Mouse (Mus musculus) urinary bladder, postnatal 10 days (tissue): ENCODE measurements around the gene Glrp1.

Source experiments
- DNase-seq: peaks from one replicate; pipeline ENCODE4 v3.0.0; 2022; ENCODE audit warnings: low spot score

Gene Glrp1

DNA sequence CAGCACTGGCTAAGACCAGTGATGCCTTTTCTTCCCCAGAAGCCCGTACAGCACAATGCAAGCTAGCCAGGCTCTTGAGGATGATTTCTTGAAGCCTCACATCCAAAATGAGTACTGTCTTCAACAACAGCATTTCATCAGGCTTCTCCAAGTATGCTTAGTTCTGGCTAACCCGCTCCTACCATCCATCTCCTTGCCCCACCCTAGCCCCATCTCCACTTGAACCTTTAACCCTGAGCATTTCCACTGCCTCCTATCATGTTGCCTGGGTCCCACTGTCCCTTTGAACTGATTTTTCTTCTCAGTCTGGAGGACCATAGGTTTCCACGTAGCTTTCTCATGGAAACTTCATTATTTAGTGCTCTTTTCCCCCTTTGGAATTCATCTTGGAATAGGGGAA, 17.5 kb downstream of the Glrp1 start:
- DNase-seq, result no peak

DNA sequence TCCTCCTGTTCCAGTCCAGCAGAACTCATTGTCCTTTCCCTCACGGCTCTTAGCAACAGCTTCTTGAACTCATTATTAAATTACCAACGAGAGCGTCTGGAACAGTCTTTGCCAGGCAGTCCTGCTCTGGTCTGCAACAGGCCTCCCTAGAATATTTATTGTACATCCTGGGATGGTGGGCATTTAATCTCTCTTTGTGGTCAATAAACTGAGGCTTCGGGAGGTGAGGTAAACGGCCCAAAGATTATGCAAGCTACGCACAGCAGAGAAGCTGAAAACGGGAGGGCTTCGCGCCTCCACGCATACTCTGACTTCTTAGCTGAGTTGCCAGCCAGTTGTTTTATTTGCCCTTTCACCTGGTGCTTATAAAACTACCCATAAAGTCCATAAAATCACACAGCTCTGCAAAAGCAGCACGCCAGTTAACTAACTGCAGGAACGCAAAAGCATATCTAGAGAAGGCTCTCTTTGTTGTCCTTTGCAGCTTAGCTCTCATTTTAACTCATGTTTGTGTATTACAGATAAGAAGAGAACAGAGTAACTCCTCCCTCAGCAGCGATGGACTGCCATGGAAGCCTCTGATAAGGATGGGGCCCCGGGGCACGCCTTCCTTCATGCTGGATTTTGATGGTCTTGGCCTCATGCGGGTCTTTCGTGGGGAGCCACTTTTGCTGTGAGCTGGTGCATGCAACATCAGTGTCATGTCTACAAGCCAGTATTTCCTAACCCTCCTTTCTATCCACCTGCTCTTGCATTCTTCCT, 18.1 kb downstream of the Glrp1 start:
- no peak for DNase-seq

DNA sequence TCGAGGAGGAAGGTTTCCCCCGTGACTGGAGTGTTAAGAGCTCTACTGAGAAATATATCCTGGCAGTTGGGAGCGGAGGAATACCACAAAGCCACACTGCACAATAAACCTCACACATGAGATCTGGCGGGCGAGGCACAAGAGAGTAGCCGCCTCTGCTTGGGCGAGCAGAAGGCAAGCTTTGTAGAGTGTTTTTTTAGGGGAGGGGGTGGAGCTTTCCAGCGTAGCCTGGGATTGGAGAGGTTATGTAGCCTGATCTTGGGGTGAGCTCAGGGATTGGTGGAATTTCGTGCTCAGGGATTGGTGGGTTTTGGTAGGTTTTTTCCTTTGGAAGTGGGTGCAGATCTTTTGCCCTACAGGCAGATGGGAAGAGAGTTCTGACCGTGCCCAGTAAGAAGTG, 19.7 kb downstream of the Glrp1 start:
- no peak for DNase-seq

DNA sequence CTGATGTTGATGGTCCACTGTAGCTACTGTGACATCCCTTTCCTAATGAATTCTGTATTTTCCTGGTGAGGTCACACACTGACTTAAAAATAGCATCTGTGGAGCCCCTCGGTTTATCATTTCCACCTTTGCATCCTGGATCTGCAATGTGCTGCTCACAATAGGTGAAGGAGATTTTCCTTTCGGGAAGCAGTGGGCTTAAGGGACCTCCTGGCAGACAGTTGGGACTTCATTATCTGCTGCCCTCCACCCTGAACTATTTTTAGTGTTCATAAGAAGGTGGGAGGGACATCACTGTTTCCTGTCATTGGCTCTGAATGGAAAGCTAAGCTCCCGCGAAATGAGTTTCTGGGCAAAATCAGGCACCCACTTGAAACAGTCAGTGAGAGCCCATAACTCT, 20.9 kb downstream of the Glrp1 start:
- no peak for DNase-seq

DNA sequence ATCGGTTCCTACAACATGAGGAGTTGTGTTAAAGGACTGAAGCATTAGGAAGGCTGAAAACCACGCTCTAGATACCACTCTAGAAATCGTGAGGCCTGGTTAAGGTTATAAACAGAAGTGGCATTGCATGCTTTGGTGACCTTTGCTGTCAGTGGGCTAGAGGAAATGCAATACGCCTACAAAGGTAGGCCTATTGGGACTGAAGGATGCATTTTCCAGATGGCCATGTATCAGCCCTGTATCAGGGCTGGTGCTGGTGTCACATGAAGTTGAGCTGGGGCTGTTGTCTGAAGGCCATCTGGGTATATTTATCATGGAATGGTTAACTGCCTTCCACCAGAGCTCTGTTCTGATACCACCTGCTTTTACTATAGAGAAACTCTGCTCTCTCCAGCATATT, 23.5 kb downstream of the Glrp1 start:
- DNase-seq, result no peak

DNA sequence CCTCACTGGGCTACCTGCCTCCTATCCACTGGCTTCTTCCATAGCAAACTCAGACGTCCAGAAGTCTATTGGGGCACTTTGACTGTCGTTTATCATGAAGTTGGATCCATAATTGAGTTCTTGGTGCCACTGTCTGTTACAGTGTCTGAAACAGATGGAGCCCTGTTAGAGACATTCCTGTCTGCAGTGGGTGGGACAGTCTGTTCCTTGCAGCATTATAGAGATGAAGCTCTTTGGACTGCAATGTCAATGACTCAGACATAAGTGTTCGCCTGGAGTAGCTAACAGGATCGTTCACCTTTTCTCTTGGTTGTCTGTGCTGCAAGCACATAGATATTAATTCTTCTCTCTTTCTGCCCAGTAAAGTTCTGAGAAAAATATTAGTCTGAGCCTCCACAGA, 25.8 kb downstream of the Glrp1 start:
- DNase-seq, result no peak

DNA sequence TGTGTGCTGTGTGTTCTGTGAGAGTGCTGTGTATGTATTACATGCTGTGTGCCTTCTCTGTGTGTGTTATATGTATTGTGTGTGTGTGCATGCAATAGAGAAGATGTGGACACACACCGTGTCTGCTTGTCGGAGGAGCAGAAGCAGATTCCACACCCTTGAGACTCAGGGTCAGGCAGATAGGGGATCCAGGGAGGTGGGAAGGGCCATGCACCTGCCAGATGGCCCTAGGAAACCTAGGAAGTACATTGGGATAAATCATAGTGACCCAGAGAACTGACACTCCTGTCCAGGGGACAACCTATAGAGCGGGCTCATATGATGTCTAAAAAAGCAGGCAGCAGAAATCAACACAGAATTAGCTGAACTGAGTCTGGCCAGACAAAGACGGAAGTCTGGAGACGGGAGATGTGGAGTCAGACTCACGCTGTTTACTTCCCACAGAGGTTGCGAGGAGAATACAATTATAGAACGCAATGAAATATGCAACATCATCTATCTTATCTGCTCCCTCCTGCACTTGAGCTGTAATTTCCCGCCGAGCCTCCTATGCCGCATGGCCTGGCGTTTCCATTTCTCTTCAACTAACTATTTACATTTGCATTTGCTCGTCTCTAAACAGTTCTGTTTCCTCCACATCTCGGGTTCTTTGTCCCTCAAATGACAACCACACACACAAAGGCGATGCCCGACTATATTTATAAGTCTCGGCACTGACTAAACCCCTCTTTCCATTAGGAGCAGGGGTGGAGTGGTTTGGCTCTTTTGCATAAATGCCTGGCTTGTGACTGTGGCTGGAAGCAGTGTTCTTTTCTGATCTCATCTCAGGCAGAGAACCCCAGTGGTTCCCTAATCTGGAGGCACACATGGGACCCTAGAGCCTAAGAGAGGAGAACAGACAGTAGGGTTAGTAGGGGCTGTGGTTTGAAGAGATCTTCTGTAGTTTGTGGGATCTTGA, 27.4 kb downstream of the Glrp1 start:
- DNase-seq, result no peak

DNA sequence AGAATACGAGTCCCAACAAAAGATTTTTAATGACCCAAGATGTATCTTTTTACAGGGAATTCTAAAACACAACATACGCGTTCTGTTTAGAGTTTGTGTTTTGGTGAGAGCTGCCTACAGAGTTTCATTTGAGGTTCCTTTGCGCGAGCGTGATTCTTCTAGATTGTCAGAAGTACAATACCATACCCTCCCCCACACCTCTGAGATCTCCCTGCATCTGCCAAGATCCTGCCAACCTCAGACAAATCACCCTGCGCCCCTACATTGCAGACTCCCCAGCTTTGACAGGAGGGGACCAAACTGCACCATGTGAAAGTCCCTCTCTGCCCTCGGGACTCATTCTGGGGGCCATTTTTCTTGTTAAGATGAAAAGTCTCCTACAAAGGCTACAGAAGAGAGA, 29.3 kb downstream of the Glrp1 start:
- no peak for DNase-seq

DNA sequence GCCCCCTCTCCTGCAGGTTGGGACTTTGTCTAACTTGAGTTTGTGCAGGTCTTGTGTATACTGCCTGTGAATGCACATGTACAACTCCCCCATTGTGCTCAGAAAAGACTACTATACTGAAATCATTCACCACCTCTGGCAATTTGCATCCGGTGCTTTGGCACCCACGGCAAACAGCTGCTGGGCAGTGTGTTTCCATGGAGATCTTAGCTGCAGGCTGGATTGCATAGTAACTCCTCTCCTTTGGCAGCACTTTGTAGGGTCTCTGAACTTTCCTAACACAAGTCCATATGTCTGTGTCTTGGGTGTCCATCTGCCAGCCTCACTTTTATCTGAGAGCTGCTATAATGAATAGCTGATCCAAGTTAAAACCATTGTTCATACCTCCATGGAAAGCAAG, 31.7 kb downstream of the Glrp1 start:
- DNase-seq, result no peak

DNA sequence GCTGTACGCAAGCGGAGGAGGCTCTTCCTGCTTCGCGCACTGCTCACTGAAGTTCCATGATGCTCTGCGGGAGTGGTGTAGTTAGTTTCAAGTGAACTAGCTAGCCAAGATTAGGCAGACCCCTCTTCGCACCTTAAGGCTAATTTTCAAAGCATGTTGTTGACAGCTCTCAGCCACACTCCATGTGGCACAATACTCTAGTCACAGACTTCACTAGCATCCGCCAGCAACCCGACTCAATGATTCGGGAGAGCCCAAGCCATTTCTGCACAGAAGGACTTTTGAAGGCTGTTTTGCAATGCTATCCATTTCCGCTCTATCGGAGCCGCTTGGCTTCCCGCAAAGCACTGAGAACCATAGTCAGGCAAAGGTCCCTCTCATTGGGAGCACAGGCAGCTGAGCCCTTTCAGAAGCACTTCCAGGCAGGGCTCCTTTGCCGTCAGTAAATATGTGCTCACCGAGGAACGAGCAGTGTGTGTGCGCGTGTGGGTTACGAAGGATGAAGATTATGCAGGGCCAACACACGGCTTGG, 33.2 kb downstream of the Glrp1 start:
- no peak for DNase-seq

DNA sequence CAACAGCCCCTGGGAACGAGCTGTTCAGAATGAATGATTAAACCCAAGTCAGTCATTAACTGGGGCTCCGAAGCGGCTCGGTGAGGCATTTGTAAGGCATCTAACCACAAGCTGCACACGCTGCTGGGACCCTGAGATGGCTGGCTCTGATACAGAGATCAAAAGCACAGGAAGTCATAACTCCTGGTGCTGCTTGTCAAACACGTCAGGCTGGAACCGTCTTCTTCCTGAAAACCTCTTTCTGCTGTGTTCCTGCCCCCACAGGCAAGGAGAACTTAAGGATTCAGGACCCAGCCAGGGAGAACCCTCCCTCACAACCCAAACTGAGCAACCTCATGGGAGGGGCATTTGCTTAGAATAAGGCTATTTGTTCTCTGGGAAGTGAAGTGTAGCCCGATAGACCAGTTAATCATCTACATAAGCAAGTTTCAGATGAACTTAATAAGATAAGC, 34.3 kb downstream of the Glrp1 start:
- no peak for DNase-seq

DNA sequence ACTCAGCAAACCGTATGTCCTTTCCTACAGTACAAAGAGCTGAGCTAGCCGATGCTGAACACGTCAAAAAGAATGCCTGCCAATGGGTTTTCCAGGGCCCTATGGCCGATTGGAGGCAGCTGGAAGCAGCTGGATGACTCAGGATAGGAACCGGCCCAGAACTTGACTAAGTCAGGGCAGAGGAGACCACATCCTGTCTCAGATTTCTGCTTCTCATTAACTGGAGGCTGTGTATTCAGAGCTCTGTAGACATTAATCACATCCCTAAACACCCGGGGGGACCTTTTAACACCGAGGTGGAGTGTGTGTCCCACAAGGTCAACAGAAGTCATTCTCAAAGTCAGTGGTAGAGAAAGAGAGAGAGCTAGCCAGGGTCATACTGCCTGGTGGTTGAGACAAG, 35.3 kb downstream of the Glrp1 start:
- no peak for DNase-seq

DNA sequence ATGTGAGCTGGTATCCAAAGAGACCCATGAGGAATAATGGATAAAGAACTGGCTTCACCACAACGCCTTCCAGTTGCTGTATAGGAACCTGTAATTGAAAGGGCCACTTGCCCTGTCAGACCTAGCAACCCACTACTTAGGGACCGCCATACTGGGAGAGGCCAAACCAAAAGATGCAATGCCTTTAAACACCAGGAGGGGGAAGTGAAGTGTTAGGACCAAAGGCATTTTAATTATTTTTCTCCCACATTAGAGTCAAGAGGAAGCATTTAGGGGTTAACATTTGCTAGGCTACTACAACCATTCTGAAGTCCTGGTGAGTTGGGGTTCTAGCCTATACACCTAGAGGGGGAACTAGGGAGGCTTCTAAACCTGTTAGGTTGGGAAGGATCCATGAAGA, 36.0 kb downstream of the Glrp1 start:
- DNase-seq, result no peak

DNA sequence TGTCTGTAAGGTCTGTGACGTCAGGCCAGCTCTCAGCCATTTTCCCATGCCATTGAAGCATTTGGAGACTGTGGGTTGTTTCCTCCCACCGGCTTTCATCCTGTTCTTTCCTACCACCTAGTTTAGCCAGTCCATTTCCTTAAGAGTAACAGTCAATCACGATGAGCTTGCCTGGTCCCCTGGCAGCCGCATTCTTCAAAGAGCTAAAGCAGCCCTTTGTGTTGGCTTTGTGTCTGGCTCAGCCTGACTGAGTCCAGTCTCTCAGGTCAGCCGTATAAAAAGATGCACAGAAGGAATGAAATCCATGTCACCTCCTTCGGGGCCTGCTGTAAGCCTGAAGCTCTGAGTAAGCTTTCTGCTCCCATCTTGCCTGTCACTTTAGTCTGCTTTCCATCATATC, 37.6 kb downstream of the Glrp1 start:
- no peak for DNase-seq

DNA sequence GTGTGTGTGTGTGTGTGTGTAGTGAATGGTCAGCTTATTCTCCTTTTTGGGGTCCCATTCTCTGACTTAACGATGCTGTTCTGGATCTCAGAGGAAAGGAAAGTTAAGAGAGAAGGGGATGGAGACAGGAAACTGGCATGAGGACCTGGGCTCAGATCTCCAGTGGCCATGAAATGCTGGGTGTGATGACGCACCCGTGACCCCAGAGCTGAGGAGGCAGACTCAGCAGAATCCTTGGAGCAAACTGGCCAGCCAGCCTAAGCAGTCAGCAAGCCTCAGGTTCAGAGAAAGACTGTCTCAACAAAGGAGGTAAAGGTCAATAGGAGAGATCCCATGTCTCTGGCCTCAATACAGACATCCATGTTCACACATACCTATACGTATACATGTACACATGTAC, 40.1 kb downstream of the Glrp1 start:
- DNase-seq, result no peak

DNA sequence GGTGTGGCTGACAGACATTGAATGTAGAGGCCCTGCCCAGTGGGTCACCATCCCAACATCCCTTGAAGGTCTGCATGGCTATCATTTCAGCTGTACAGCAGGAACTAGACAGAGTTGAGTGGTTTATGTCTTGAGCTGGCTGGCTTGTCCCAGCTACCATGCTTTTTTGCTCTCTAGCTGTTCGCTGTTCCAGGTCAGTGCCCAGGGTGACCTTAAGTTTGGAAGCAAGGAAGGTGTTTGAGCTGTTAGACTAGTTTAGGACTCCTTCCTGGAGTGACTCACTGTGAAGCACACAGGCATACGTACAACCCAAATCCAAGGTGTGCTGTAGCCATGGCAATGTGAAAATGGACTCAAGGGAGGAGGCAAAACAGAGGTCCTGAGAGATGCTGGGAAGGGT, 41.5 kb downstream of the Glrp1 start:
- DNase-seq, result no peak

DNA sequence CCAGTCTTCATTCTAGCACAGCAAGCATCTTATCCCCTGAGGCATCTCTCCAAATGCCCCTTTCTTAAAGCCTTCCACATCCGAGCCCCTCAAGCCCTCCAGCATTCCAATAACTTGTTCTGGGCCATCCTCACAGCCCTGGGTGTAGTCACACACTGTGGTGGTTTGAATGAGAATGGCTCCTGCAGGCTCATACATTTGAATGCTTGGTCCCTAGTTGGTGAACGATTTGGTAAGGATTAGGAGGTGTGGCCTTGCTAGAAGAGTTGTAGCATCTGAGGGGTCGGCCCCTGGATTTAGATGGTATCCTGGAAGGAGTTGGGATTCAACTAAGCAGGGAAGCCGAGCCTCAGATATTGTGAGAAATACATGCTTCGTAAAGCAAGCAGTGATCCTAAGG, 42.0 kb downstream of the Glrp1 start:
- no peak for DNase-seq

DNA sequence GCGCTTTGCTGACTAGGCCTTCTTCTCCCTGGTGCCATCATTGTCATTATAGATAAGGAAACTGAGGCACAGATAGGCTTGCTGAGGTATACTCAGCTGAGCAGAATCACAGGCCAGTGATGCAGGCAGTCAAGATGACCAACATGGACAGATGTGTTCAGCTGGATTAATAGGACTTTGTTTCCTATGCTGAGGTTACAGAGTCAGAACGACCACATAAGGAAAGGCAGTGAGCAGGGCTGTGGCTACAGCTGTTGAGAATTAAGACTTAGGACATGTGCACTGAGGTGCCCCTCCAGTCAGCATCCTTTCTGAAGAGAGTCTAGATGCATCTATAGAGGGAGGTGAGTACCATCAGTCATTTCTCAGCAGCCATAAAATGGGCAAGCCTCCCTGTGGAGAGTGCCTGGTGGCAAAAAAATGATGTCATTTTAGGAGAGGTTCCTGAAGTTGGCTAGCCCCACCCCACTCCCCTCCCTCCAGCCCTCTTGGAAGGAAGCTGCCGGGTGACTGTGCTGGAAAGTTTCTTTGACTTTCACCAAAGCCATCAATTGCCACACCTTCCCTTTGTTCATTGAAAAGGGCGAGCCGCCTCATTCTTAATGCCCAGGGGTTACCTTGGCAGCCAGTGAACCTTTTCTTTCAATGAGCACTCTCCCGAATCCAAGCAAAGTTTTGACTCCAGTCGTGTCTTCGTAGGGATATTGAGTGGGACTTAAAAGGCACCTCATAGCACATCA, 43.4 kb downstream of the Glrp1 start:
- DNase-seq, result no peak

DNA sequence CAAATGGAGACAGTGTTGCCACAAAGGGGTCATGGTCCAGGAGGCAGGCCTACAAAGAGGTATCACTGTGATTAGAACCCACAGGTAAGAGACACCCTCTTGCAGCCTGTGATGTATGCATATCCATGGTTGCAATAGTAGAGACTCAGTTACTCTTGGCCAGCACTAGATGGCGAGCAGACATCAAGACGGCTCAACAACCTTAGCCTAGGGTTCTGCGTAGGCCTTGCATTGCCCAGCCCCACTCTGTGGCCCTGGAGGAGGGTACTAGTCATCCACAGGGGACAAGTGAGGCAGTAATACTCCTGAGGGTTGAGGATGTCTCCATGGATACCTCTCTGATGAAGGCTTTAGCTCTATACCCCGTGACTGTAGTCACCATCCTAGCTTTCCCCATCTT, 44.1 kb downstream of the Glrp1 start:
- no peak for DNase-seq

DNA sequence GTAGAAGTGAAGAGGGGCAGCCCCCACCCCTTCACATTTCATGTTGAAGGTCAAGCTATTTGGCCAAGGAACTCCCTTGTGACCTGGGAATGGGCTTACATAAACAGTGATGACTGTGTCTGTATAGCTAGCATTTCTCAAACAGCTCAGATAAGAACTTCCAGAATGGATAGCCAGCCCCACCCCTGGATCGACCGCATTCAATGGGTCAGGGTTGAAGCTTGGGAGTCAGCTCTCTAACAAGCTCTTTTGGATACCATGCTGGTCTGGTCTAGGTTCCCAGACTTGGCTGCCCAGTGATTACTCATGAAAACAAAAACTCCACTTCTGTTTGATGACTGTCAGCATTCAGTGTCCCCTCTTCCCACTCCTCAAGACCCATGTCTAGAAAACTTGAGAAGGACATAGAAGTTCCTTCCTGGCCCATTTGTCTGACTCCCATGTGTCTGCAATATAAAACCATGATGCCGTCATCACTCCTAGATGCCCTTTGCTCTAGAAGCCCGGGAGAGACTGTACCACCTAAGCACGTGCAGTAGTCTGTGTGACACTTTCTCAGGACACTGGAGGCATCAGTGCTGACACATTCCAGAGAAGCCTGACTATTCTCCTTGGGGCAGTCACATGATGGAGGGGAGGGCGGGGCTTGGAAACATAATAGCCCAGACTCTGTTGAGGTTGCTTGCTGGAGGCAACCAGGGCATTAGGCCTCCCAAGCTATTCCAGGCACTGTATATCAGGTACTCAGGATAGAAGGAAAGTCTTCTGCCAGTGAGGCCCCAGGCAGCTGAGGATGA, 45.6 kb downstream of the Glrp1 start:
- DNase-seq, result no peak

DNA sequence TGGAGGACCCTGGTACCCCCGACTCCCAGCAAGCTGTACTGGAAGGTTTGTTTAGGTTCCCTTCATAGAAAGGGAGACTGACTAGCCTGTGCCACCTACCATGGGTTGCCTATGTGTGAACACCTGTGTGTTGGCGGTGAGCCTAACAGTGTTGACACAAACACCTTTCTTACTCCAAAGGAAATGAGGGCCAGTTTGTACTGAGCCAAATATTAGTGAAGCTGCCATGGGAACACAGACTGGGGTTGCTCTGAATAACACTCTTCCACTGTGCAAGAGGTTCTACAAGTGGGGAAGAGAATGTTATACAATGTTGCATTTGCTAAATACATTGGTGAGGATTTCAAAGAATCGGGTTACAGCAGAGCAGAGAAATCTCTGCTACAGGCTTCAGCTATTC, 46.6 kb downstream of the Glrp1 start:
- no peak for DNase-seq

DNA sequence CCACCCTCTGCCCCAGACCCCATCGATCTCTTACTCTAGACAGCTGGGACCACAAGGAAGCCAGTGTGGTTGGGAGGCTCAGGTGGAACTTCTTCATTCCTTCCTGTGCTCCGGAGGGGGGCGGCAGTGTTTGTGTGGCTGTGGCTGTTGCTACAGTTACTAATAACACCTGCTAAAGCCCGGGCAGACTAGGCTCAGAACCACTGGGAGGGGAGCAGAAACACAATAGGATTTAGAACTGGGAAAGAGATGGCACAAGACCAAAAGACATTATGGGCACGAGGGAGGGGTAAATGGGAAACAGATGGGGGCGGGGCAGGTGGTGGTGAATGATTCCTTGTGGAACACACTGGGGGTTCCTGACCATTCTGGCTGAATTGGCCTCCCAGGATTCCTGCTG, 47.4 kb downstream of the Glrp1 start:
- no peak for DNase-seq
